Mouse (Mus musculus) gastrocnemius, postnatal 10 days (tissue): ENCODE data around the gene Kbtbd3. TPM values are rescaled to one million over a fixed set of nuclear protein-coding genes. Genes with fewer than 3 reads are reported as not detected.

Experiments used
- DNase-seq: peaks from one replicate; pipeline ENCODE4 v3.0.0; 2021; ENCODE audit warnings: mixed read lengths
- long read RNA-seq, 2 experiments: library from polyadenylated mRNA; stranded (forward); transcript quantifications; one replicate each; pipeline ENCODE4 v2.0.0; 2021
- total RNA-seq, 2 experiments: library from RNA; stranded (reverse); gene quantifications; 2 replicates each; pipeline ENCODE4 v1.2.3; 2021

Gene Kbtbd3
- 1 to 10 TPM; 3.2 to 3.8 TPM for total RNA-seq
- long read RNA-seq, experiment 1, partial matches to known transcripts: 0 of 5 reads
- long read RNA-seq, experiment 1, other reads (novel, unspliced or antisense): 0 of 5 reads
- long read RNA-seq, experiment 2, partial matches to known transcripts: 2 of 5 reads
- long read RNA-seq, experiment 2, other reads (novel, unspliced or antisense): 0 of 5 reads

DNA sequence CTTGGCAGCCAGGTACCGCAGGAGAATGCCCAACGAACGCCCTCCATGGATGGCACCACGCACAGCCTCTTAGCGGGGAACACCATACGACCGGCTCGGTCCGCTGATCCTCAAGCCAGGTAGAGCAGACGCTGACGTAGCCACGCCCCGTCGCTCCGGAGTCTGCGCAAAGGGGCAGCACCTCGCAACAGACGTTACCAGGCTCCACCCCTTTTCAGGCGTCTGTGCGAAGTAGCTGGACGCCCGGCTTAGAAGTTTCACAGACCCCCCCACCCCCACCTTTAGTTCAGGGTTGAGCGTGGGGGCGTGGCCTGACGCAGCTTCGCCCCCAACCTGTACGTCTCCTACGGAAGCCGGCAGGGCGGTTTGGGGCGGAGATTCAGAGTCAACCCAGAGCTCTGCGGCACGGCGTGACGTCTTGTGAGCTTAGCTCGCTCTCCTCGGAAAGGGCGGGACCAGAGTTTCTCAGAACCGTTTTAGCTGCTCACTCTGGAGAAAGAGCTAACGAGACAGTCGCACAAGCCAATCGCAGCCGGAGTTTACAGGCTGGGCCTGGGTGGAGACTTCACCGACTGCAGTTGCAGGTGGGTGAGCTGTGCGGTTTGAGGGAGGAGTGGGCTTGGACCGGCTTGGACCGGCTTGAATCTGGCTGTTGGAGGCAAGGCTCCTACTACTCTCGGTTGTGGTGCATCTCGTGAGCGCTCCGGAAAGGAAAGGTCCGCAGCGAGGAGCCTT, at the start of gene Kbtbd3, which contains the start of gene Aasdhppt:
Gene Kbtbd3 (plus strand): TSS at position 483 of the 735 bp plus-strand sequence.
Gene Aasdhppt (minus strand): TSS at position 121 of the 735 bp plus-strand sequence.
- peak; percentile 94 for DNase-seq

DNA sequence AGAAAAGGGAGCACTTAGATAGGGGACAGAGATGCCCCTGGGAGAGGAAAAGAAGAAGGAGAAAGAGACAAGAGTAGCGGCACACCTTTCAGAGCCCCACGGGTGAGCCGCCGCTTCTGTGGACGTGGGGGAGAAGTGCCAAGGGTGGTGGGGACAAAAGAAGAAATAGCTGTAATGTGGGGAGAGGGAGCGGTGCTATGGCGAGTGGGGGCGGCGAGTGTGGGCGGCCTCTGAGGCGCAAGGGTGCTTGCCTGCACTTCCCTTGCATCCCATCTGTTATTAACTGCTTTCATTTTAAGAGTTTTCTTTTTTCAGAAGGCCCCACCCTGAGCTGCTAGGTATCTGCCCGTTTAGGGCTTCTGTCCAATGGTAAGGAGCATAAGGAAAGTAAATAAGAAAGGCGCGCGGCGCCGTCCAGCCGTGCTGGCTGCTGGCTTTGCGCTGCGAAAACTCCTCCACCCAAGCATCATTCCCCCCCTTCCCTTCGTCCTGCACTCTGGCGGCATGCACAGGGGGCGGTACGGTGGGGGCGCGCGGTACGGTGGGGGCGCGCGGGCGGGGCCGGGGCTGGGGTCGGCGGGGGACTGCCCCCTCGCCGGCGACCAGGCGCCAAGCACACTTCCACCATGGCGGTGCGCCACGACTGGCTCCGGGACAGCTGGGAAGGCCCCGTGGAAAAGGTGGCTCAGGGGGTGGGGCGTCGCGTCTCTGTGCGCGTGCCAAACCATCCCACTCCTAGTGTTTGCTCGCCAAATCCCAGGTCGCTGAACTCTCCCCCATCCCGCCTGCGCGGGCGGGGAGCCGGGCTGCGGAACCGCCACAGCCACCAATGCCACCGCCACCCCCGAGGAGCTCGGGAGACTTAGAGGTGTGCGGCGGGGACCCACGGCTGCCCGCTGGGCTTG, 49.5 kb upstream of the Kbtbd3 start:
- DNase-seq: peak; percentile 76

DNA sequence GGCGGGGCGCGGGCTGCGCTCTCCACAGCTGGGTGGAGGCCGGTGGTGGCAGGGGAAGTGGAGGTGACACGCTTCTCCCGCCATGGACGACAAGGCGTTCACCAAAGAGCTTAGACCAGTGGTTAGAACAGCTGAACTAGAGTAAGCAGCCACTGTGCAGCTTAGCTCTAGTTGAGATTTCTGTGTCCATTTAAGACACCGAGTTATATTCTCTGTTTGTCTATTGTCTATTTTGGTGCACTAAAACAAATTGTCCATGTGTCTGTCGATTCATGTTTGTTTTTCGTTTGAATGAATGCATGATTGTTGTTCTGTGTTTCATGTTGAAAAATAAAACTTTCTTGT, 48.9 kb upstream of the Kbtbd3 start:
- DNase-seq: no peak

DNA sequence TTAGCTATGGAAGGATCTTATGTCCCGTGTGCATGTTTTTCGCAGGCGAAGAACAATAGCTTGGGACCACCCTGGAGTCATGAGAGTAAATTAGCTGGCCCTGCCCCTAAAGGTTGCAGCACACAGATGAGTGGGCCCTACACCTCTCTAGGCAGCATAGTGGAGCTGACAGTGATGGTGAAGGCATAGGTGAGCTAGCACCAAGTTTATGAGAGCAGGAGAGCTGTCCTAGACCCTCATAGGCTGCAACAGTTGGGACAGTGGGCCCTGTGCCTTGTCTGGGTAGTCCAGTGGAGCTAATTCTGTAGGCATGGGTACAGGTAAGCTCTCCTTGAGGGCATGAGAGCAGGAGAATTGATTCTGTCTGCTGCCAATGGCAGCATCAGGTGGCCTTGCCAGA, 42.8 kb upstream of the Kbtbd3 start:
- DNase-seq: no peak

DNA sequence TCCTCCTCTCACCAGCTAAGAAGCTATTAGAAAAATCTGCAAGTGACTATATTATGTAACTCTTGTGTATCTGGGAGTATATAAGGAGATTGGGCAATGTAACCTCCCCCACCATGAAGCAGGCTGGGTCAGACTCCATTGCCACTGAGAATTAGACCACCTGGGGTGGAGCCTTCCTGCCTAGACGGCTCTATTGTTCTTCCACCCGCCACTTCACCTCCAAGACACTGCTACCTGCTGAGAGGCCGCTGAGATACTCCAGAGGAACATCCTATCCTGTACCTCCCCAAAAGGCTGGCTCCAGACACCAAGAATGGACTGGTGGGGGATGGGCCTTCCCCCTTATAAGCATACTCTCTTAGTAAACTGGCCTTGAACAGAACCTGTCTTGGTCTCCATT, 25.8 kb upstream of the Kbtbd3 start:
- no peak for DNase-seq

DNA sequence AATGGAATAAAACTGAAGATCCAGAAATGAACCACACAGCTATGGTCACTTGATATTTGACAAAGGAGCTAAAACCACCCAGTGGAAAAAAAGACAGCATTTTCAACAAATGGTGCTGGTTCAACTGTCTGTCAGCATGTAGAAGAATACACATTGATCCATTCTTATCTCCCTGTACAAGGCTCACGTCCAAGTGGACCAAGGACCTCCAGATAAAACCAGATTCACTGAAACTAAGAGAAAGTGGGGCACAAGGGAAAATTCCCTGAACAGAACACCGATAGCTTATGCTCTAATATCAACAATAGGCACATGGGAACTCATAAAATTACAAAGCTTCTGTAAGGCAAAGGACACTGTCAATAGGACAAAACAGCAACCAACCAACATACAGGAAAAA, 9.2 kb upstream of the Kbtbd3 start:
- no peak for DNase-seq

DNA sequence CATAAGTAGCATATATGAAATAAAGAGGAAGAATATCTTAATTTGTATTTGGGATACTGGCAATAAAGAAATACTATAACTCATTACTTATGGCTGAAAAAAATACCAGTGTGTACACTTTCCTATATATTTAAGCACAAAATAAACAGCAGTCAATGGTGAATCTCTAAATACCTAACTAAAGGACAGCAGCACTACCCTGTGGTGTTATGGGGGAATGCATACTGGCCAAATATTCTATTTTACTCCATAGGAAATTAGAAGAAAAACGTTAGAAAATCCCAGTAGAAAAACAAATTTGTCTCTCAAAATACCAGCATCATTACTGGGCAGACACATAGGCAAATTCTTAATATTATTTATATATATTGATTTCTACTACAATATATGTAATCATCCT, 4.8 kb upstream of the Kbtbd3 start:
- DNase-seq: no peak

DNA sequence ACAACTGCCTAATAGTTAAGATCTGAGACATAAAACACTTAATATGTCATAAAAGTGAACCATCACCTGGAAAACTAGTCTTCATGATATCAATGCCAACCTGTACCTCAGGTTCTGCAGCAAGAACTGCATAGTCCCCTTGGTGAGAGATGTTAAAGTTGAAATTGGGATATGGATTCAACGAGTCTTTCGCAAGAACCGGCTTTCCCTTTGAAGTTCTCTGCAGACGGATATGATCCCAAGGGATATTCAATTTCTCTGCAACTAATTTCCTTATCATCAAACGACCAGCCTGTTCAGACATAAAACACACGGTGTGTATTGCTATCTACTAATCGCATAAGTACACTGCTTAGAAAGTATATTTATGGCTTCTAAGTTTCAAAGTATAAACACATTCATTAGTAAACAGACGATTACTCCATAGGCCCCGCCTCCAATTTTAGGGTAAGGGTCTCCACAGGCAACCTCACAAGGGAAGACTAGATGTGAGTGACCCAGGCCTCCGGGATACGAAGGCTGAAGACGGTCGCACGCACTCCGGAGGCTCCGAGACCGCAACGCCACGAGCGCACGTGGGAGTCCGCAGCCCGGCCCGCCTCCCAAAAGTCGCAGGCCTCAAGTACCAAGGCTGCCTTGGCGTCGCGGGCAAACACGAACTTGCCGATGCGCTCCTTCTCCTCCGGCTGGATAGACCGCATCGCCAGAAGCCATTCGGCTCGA, 844 bp upstream of the Kbtbd3 start:
- DNase-seq: no peak

DNA sequence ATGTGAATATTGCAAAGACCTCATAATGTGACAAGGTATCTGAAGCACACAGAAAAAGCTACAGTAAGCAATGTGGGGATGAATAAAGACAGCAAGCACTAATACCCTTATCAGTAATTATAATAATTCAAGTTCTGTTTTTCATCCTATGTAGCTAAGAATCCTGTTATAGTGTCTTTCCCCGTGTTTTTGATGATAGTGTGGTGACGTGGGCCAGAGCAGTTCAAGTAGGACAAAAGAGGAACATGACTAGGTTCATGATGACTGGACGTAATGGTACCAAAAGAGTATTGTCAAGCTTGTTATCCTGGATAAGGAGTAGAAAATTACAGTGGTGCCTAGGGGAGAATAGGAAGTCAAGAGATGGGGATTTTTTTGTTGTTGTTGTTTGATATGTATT, 1.1 kb downstream of the Kbtbd3 start:
- DNase-seq: no peak

DNA sequence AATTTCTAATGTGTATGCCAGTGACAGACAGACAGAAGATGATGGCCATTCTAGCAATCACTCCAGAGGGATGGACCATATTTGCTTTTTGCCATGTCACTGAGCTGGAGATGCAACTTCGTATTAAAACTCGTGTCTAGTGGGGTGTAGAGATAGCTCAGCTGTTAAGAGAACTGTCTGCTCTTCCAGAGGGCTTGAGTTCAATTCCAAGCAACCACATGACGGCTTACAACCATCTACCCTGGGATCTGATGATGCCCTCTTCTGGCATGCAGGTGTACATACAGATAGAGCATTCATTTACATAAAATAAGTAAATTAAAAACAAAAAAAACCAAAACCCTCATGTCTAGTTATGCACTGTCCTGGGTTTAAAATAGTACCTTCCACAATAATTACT, 1.5 kb downstream of the Kbtbd3 start:
- DNase-seq: no peak

DNA sequence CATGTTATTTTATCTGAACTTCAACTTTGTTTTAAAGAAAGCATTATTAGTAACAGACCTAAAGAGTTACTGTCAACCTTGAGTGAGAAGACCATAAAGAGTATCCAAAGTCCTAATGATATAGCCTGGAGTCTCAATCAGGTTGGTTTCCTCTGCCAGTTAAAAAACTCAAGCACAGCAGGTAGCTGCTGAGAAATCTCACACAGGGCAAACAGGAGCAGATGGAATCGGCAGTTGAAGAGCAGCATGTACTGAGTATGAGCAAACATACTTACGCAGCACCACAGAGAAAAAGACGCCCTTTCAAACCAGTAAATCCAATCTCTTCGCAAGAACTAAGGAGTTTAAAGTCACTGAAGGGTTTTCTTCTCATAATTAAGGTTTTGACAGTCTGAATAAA, 4.3 kb downstream of the Kbtbd3 start:
- DNase-seq: no peak

DNA sequence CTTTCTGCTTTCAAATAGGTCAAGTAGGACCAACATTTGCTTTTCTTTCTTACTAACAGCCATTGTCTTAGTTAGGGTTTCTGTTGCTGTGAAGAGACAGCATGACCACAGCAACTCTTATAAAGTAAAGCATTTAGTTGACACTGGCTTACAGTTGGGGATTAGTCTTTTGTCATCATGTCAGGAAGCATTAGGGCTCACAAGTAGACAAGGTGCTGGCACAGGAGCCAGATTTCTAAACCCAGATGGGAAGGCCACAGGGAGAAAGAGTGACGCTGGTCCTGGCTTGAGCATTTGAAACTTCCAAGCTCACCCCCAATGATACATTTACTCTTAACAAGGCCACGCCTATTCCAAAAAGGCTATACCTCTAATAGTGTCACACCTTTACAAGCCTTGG, 6.1 kb downstream of the Kbtbd3 start:
- no peak for DNase-seq

DNA sequence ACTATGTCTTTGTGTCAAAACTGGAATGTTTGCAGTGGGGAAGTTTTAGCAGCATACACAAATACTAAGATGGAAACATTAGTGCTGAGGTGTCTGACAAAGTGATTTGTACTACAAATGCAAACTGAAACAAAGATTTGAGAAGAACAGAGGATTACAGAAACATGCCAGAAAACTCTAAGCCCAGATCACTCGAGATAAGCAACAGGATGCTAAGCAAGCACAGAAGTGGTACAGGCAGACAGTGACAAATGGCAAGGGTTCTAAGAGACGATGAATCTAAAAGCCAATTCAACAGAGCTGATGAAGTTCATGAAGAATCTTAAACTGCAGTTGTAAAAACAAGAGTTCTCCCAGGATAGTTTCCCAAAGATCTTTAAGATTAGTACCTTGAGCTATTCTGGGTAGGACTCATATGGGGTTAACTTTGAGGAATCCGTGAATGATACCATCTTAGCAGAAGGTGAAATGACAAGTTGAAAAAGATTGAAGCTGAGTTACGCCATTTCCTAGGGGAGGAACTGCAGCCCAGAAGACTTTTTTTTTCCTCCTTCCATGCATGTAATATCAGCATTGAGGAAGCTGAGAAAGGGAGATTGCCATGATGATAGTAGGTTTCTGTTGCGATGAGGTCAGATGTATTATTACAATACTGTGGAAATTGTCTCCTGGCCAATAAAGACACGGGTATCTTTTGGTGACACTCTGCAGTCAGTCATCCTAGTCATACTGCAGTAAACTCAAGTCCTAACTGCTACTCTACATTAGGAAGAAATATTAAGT, 9.5 kb downstream of the Kbtbd3 start:
- DNase-seq: no peak

DNA sequence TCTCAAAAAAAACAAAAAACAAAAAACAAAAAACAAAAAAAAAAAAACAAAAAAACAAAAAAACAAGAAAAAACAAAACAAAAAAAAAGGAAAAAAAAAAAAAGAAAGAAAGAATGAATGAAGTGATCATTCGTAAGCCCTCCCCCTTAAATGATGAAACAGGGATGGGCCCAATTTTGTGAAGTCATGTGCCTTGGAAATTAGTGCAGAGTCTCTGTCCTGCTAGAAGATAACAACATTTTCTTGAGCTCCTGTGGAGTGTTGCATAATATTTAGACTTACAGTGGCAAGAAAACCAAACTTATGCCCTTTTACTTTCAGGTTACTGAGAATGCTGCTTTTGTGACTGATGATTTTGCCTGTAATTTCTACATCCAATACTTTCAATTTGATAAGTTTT, 43.5 kb downstream of the Kbtbd3 start:
- no peak for DNase-seq

DNA sequence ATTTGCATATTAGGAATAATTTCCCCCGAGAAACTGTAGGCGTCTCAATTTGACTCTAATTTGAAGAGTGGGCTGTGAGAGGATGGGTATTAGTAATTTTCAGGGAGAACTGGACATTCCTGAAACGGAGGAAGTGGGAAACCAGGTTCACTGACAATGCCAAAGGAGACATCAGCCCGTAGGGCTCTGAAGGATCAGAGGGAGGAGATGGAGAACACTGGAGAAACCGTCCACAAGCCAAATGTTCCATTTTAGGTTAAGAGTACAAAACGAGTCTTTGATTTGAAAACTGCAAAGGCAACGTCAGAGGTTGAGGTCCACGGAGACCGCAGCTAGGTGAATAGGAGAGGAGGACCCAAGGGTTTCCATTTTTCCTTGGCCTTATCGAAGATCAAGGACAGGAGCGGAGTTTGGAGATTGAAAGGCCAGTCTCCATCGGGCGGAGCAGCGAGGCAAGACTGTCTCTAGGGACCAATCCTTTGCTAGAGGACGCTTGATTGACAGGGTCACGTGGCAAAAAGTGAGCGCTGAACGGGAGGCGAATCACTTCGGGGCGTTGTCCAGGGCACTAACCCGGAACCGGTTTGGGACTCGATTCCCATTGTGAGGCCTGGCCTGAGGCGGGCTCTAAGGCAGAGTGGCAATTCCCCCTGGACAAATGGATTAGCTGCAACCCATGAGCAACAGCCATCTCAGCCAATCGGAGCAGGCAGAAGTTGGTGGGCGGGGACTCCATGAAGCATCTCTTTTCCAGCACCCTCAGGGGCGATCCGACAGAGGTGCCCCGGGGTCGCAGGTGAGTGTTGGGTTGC, 66.4 kb downstream of the Kbtbd3 start, which contains the start of gene Msantd4:
Gene Msantd4 (plus strand): TSS at position 735 of the 812 bp plus-strand sequence.
- peak; percentile 90 for DNase-seq

DNA sequence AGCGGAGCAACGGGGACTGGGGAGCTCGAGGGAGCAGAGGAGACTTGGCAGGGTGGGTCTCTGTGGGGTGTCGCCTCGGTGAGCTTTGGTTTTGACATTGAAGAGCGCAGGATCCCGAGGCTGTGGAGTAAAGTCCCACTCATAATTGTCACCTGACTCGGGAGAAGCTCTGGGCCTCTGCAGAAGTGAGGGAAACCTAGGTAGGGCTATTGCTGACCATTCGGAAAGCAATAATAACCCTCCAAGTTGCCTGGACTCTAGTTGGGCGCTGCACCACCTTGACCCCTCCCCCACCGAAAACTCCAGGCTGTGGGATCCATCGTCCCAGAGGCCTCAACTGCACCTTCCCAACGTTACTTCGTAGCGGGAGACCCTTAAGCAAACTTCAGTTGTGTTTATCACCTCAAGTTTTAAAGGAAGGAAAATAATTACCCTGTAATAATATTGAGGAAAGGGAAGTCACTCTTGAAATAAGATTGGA, 67.0 kb downstream of the Kbtbd3 start:
- no peak for DNase-seq
